In genomic region chr11:6623704-6624103, GRCm38 (mm10) we compare ENCODE assay signal across 12 mouse cellular contexts. TPM values are rescaled to one million over a fixed set of nuclear protein-coding genes. Genes with fewer than 3 reads are reported as not detected.
DNase-seq lines count a peak whose midpoint lies in the region; ATAC-seq lines count a peak whose summit lies in the region.
"Had no signal": no experiment of that assay in that cellular context is flagged by ENCODE, and none has a peak within 500 bp of the region (broad histone marks: within the 10 kb centered on the region; RNA-seq: fewer than 3 reads in every experiment).

No protein-coding gene starts in this region.

- no peak for DNase-seq in kidney, postnatal 4 days
- no peak for DNase-seq in cerebellum, adult 9-11 months
- no peak for DNase-seq in spleen, postnatal 36 days (ENCODE audit: low spot score in 2 of 2)

- H3K36me3 ChIP-seq in erythroblast, embryonic 14.5 days (ENCODE audit: control insufficient read depth), result peaks cover 61% of the 10 kb centered on the region
- H3K36me3 ChIP-seq in kidney, embryonic 15.5 days, result peaks cover 60% of the 10 kb centered on the region
- H3K36me3 ChIP-seq in limb, embryonic 13.5 days, result peaks cover 56% of the 10 kb centered on the region
- H3K36me3 ChIP-seq in stomach, embryonic 15.5 days, result peaks cover 40% of the 10 kb centered on the region

- no peaks in the 10 kb centered on the region for H3K9me3 ChIP-seq in erythroblast, embryonic 14.5 days (ENCODE audit: control insufficient read depth, low read length)
- H3K9me3 ChIP-seq in kidney, embryonic 15.5 days (replicated peaks), result no peaks in the 10 kb centered on the region
- H3K9me3 ChIP-seq in limb, embryonic 13.5 days, result no peaks in the 10 kb centered on the region
- no peaks in the 10 kb centered on the region for H3K9me3 ChIP-seq in stomach, embryonic 15.5 days

- H3K4me3 ChIP-seq in erythroblast, embryonic 14.5 days (replicated peaks), result peak overlapping the region; percentile 99
- no peak overlapping the region for H3K4me3 ChIP-seq in kidney, embryonic 15.5 days (replicated peaks)
- H3K4me3 ChIP-seq in limb, embryonic 13.5 days, result no peak overlapping the region
- H3K4me3 ChIP-seq in stomach, embryonic 15.5 days (replicated peaks), result peak overlapping the region; percentile 62

- peak overlapping the region; percentile 80 for H3K4me2 ChIP-seq in kidney, embryonic 15.5 days
- peak overlapping the region; percentile 69; the same call in 1 of the 2 replicates for H3K4me2 ChIP-seq in limb, embryonic 13.5 days (replicated peaks)
- peak overlapping the region; percentile 66 for H3K4me2 ChIP-seq in stomach, embryonic 15.5 days

- H3K27ac ChIP-seq in kidney, embryonic 15.5 days, result no peak overlapping the region
- H3K27ac ChIP-seq in limb, embryonic 13.5 days, result no peak overlapping the region
- no peak overlapping the region for H3K27ac ChIP-seq in stomach, embryonic 15.5 days
- H3K27ac ChIP-seq: macrophage had no signal

- H3K4me1 ChIP-seq in erythroblast, embryonic 14.5 days (ENCODE audit: control insufficient read depth), result peaks cover 45% of the 10 kb centered on the region
- H3K4me1 ChIP-seq in kidney, embryonic 15.5 days, result peaks cover 30% of the 10 kb centered on the region
- H3K4me1 ChIP-seq in limb, embryonic 13.5 days, result peaks cover 32% of the 10 kb centered on the region
- H3K4me1 ChIP-seq in stomach, embryonic 15.5 days, result peaks cover 16% of the 10 kb centered on the region; the same call in 1 of the 2 replicates

- no peak overlapping the region for H3K9ac ChIP-seq in kidney, embryonic 15.5 days
- no peak overlapping the region for H3K9ac ChIP-seq in limb, embryonic 13.5 days
- H3K9ac ChIP-seq in stomach, embryonic 15.5 days, result 0 out of 2 replicates have a peak overlapping the region, but pooled peaks have one; percentile 2

- WGBS in kidney, embryonic 15.5 days, result 92% methylated on average over 10 of the region's 10 CpGs
- WGBS in limb, embryonic 13.5 days, result 93% methylated on average over 10 of the region's 10 CpGs
- WGBS in stomach, embryonic 15.5 days, result 76% methylated on average over 10 of the region's 10 CpGs

- no peaks in the 10 kb centered on the region for H3K27me3 ChIP-seq in erythroblast, embryonic 14.5 days (ENCODE audit: control insufficient read depth)
- H3K27me3 ChIP-seq in kidney, embryonic 15.5 days, result no peaks in the 10 kb centered on the region
- H3K27me3 ChIP-seq in limb, embryonic 13.5 days, result no peaks in the 10 kb centered on the region
- H3K27me3 ChIP-seq in stomach, embryonic 15.5 days (replicated peaks), result no peaks in the 10 kb centered on the region

- ATAC-seq in erythroblast, adult 5-6 weeks (replicated peaks; ENCODE audit: low FRiP score, poor library complexity, severe bottlenecking), result no peak
- no peak for ATAC-seq in kidney, embryonic 15.5 days (replicated peaks; ENCODE audit: low FRiP score)
- ATAC-seq in limb, embryonic 13.5 days (ENCODE audit: low FRiP score, low read depth), result no peak
- ATAC-seq in stomach, embryonic 15.5 days (ENCODE audit: insufficient read depth, low FRiP score, low read depth), result no peak
- ATAC-seq: forebrain, embryonic 16.5 days had no signal

RNA-seq across cellular contexts. Expression of gene Tbrg4, which starts 2.2 kb away (rescaled TPM):
- 6.6 and 9.6 TPM in 2 replicates for polyA plus RNA-seq in erythroblast, embryonic 14.5 days (2012)
- total RNA-seq in erythroblast, adult 5-6 weeks (2015; ENCODE audit: low replicate concordance), result 8.8 and 10.4 TPM in 2 replicates
- 10.3 and 18.3 TPM in 2 replicates for total RNA-seq in erythroblast, adult 5-6 weeks (2017; ENCODE audit: low replicate concordance)
- polyA plus RNA-seq in kidney, embryonic 15.5 days (2015; fragmentation: Nextera tagmentation; extraction: Ambion mirVana), result 43.0 and 46.4 TPM in 2 replicates
- 33.1 and 37.7 TPM in 2 replicates for polyA plus RNA-seq in limb, embryonic 13.5 days (2015; fragmentation: Nextera tagmentation; extraction: Ambion mirVana)
- polyA plus RNA-seq in stomach, embryonic 15.5 days (2015; fragmentation: Nextera tagmentation; extraction: Ambion mirVana), result 41.6 and 50.2 TPM in 2 replicates

RNA-seq across cellular contexts. Expression of gene Wap, which starts 14.7 kb away (rescaled TPM):
- not detected in 2 replicates for polyA plus RNA-seq in erythroblast, embryonic 14.5 days (2012)
- not detected in 2 replicates for total RNA-seq in erythroblast, adult 5-6 weeks (2015; ENCODE audit: low replicate concordance)
- total RNA-seq in erythroblast, adult 5-6 weeks (2017; ENCODE audit: low replicate concordance), result not detected in 2 replicates
- not detected in 2 replicates for polyA plus RNA-seq in kidney, embryonic 15.5 days (2015; fragmentation: Nextera tagmentation; extraction: Ambion mirVana)
- not detected in 2 replicates for polyA plus RNA-seq in limb, embryonic 13.5 days (2015; fragmentation: Nextera tagmentation; extraction: Ambion mirVana)
- polyA plus RNA-seq in stomach, embryonic 15.5 days (2015; fragmentation: Nextera tagmentation; extraction: Ambion mirVana), result not detected in 2 replicates
- total RNA-seq: layer of hippocampus, postnatal 14 days had no signal
- polyA plus RNA-seq: cerebellum, adult 2 months; forebrain, embryonic 16.5 days; macrophage had no signal

RNA-seq across cellular contexts. Expression of gene Nacad, which starts 17.9 kb away (rescaled TPM):
- 1.7 and 3.1 TPM in 2 replicates for polyA plus RNA-seq in erythroblast, embryonic 14.5 days (2012)
- total RNA-seq in erythroblast, adult 5-6 weeks (2015; ENCODE audit: low replicate concordance), result 0.19 and 2.3 TPM in 2 replicates
- total RNA-seq in erythroblast, adult 5-6 weeks (2017; ENCODE audit: low replicate concordance), result not detected in 2 replicates
- polyA plus RNA-seq in kidney, embryonic 15.5 days (2015; fragmentation: Nextera tagmentation; extraction: Ambion mirVana), result 2.0 and 3.7 TPM in 2 replicates
- polyA plus RNA-seq in limb, embryonic 13.5 days (2015; fragmentation: Nextera tagmentation; extraction: Ambion mirVana), result 1.2 and 2.5 TPM in 2 replicates
- polyA plus RNA-seq in stomach, embryonic 15.5 days (2015; fragmentation: Nextera tagmentation; extraction: Ambion mirVana), result 5.7 and 8.2 TPM in 2 replicates
- polyA plus RNA-seq: macrophage had no signal

RNA-seq across cellular contexts. Expression of gene Ramp3, which starts 34.6 kb away (rescaled TPM):
- not detected in 2 replicates for polyA plus RNA-seq in erythroblast, embryonic 14.5 days (2012)
- not detected in 2 replicates for total RNA-seq in erythroblast, adult 5-6 weeks (2015; ENCODE audit: low replicate concordance)
- not detected in 2 replicates for total RNA-seq in erythroblast, adult 5-6 weeks (2017; ENCODE audit: low replicate concordance)
- polyA plus RNA-seq in kidney, embryonic 15.5 days (2015; fragmentation: Nextera tagmentation; extraction: Ambion mirVana), result 10.8 and 11.7 TPM in 2 replicates
- 5.5 and 7.8 TPM in 2 replicates for polyA plus RNA-seq in limb, embryonic 13.5 days (2015; fragmentation: Nextera tagmentation; extraction: Ambion mirVana)
- 7.0 and 8.3 TPM in 2 replicates for polyA plus RNA-seq in stomach, embryonic 15.5 days (2015; fragmentation: Nextera tagmentation; extraction: Ambion mirVana)

Comparison
In these comparisons a context has a peak if more than half of its experiments do, and no peak if none do; other contexts are left out.
1. H3K4me3 ChIP-seq: peak in erythroblast, embryonic 14.5 days (single experiment) and stomach, embryonic 15.5 days (single experiment); none in kidney, embryonic 15.5 days (single experiment) and limb, embryonic 13.5 days (single experiment).
2. Peak in every context shown above with its lines, with median percentiles within 50 percentile points of each other: H3K4me2 ChIP-seq.